Mouse (Mus musculus): ENCODE measurements around the gene Topors.

DNA sequence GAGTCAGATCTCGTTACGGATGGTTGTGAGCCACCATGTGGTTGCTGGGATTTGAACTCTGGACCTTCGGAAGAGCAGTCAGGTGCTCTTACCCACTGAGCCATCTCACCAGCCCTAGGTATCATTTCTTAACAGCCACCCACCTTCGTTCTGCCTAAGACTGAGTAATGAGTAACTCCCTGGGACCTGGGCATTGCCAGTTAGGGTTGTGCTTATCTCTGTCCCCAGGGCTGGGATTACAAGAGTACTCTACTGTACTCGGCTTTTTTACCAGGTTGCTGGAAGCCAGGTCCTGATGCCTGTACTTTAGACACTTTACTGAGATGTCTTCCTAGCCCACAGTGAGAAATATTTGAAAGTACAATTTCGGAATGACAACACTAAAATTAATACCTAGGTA, 57.5 kb downstream of the Topors start:
- TF ChIP-seq CTCF (IDR thresholded peaks at IDR 0.05; ENCODE audit: extremely low read depth, insufficient read length, insufficient replicate concordance, low read depth, low read length) = no peak
- TF ChIP-seq POLR2A (IDR thresholded peaks at IDR 0.05; ENCODE audit: low read depth, low read length) = no peak
